Mouse (Mus musculus): ENCODE measurements at regions not wholly inside any gene's neighbourhood (a gene's known extent, or its start where the extent isn't known, plus 50 kb on each side); places are given as distances from the start of the nearest gene placed in this dataset.
A peak's percentile ranks its signal among the peaks of the same experiment; 100 is the strongest.

GRCm38 (mm10) chr5:45110797-45111196 lies 311.3 kb upstream of the Ldb2 start:
- Histone ChIP-seq H3K4me3 (no peak overlapping the region), H3K4me2 (replicated peaks) (no peak overlapping the region), H3K9ac (no peak overlapping the region), H3K27me3 (no peaks in the 10 kb centered on the region), H3K4me1 (no peaks in the 10 kb centered on the region), H3K36me3 (no peaks in the 10 kb centered on the region), H3K9me3 (no peaks in the 10 kb centered on the region), H3K27ac (no peak overlapping the region)
- 63% methylated on average over 3 of the region's 3 CpGs for WGBS
- ATAC-seq (ENCODE audit: insufficient number of reproducible peaks, insufficient read depth, low FRiP score, low TSS enrichment) = no peak

GRCm38 (mm10) chr5:45105236-45105816 lies 305.8 kb upstream of the Ldb2 start:
- H3K36me3 ChIP-seq = no peaks in the 10 kb centered on the region
- no peak for ATAC-seq (ENCODE audit: insufficient number of reproducible peaks, insufficient read depth, low FRiP score, low TSS enrichment)
- no peaks in the 10 kb centered on the region for H3K27me3 ChIP-seq
- 69% methylated on average over 9 of the region's 9 CpGs for WGBS
- peaks cover 20% of the 10 kb centered on the region for H3K4me1 ChIP-seq
- no peaks in the 10 kb centered on the region for H3K9me3 ChIP-seq
- no peak overlapping the region for H3K4me2 ChIP-seq (replicated peaks)
- no peak overlapping the region for H3K4me3 ChIP-seq
- peak overlapping the region; percentile 74; the same call in 1 of the 2 replicates for H3K27ac ChIP-seq
- no peak overlapping the region for H3K9ac ChIP-seq

DNA sequence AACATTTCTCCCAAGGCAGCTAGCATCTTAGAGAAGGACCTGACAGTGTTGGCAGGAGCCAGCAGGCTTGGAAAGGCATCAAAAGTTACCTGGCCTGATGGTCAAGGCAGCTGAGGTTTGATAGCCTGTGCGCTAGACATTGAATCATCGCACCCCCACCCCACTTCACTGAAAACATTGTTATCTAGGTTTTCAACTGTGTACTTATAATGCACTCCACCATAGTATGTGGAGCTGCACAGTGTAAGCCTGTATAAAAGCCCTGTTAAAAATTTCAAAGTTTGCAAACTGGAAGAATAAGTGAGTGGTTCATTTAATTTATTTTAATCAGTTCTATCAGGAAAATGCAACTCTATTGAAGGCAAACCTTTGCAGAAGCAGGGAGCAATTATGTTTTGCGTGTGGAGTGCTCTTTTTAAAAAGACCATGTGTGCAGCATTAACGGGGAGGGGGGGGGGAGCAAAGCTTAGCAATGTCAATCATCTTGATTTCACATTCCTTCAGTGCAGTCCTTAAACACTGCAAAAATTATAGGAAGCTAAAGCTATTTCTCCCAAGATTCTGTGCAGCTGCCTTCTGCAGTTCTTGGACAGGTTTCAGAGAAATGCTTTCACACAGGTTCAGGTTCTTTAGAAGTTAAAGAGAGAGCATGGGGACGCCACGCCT lies 304.4 kb upstream of the Ldb2 start:
- WGBS = 45% methylated on average over 6 of the region's 6 CpGs
- H3K4me2 ChIP-seq (replicated peaks) = no peak overlapping the region

DNA sequence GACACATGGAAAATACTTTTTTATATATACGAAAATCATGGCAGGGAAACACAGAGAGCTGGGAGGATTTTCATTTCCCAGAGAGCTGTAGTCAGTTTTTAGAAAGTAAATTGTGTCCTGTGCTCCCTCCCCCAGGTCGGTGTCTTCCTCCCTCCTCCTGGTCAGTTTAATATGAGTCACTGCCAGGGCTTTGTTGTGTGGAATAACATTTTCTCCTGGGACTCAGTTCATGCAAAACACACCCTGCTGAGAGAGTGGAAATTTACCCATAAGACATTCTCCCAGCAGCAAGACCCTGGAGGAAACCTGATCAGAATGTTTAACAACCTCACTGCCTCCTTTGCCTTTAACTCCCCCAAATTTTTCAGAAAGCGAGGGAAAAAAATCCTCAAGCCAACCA lies 303.2 kb upstream of the Ldb2 start:
- Histone ChIP-seq H3K9ac (no peak overlapping the region), H3K4me3 (no peak overlapping the region), H3K27ac (peak overlapping the region; percentile 74), H3K4me1 (peaks cover 20% of the 10 kb centered on the region), H3K4me2 (replicated peaks) (no peak overlapping the region; the same call in 1 of the 2 replicates), H3K9me3 (no peaks in the 10 kb centered on the region), H3K36me3 (no peaks in the 10 kb centered on the region), H3K27me3 (no peaks in the 10 kb centered on the region)
- ATAC-seq (ENCODE audit: insufficient number of reproducible peaks, insufficient read depth, low FRiP score, low TSS enrichment) = no peak
- WGBS = 31% methylated on average over 3 of the region's 3 CpGs

More for the DNA sequence above, 304.4 kb upstream of the Ldb2 start:
- ATAC-seq (ENCODE audit: insufficient number of reproducible peaks, insufficient read depth, low FRiP score, low TSS enrichment) = no peak; the same call in 1 of the 2 replicates
- Histone ChIP-seq H3K36me3 (no peaks in the 10 kb centered on the region), H3K4me3 (no peak overlapping the region), H3K27me3 (no peaks in the 10 kb centered on the region), H3K27ac (peak overlapping the region; percentile 74), H3K9ac (no peak overlapping the region), H3K4me1 (peaks cover 20% of the 10 kb centered on the region), H3K9me3 (no peaks in the 10 kb centered on the region)

DNA sequence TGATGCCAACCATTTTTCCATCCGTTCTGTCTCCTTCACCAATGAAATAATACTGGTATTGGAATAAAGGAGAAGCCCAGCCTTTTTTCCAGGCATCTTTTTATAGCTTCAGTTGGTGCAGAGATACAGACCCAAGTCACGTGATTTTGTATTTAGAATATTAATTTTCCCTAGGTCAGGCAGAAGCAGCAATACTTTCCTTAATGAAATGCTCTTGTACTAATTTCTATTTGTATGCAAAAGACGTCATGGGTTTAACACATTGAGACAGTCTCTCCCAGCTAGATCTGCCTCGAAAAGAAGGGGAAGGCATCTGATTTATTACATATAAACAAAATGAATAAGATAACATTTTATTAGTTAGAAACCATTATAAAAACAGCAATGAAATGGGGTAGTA lies 302.3 kb upstream of the Ldb2 start:
- WGBS = 72% methylated on average over 4 of the region's 4 CpGs
- ATAC-seq (ENCODE audit: insufficient number of reproducible peaks, insufficient read depth, low FRiP score, low TSS enrichment) = no peak

GRCm38 (mm10) chr5:45099082-45099481 lies 299.6 kb upstream of the Ldb2 start:
- Histone ChIP-seq H3K27me3 (no peaks in the 10 kb centered on the region), H3K4me3 (no peak overlapping the region), H3K9ac (no peak overlapping the region), H3K9me3 (no peaks in the 10 kb centered on the region), H3K4me2 (replicated peaks) (no peak overlapping the region), H3K36me3 (no peaks in the 10 kb centered on the region), H3K4me1 (peaks cover 10% of the 10 kb centered on the region), H3K27ac (no peak overlapping the region)
- 92% methylated on average over 2 of the region's 2 CpGs for WGBS
- ATAC-seq (ENCODE audit: insufficient number of reproducible peaks, insufficient read depth, low FRiP score, low TSS enrichment) = no peak

More for the DNA sequence above, 302.3 kb upstream of the Ldb2 start:
- no peak overlapping the region for H3K9ac ChIP-seq
- no peak overlapping the region for H3K4me2 ChIP-seq (replicated peaks)
- no peaks in the 10 kb centered on the region for H3K36me3 ChIP-seq
- no peak overlapping the region for H3K4me3 ChIP-seq
- no peak overlapping the region for H3K27ac ChIP-seq
- H3K9me3 ChIP-seq = no peaks in the 10 kb centered on the region
- H3K4me1 ChIP-seq = peaks cover 20% of the 10 kb centered on the region
- H3K27me3 ChIP-seq = no peaks in the 10 kb centered on the region

- no peak overlapping the region for H3K27ac ChIP-seq
- H3K9me3 ChIP-seq = no peaks in the 10 kb centered on the region
- no peaks in the 10 kb centered on the region for H3K36me3 ChIP-seq
- H3K27me3 ChIP-seq = no peaks in the 10 kb centered on the region
- ATAC-seq (ENCODE audit: insufficient number of reproducible peaks, insufficient read depth, low FRiP score, low TSS enrichment) = no peak
- peaks cover 5% of the 10 kb centered on the region for H3K4me1 ChIP-seq
- no peak overlapping the region for H3K4me3 ChIP-seq
- WGBS = 87% methylated on average over 1 of the region's 1 CpGs
- no peak overlapping the region for H3K9ac ChIP-seq
- no peak overlapping the region for H3K4me2 ChIP-seq (replicated peaks)
Observed at GRCm38 (mm10) chr5:45097941-45098340, 298.5 kb upstream of the Ldb2 start.

- no peak overlapping the region for H3K9ac ChIP-seq
- H3K4me2 ChIP-seq (replicated peaks) = no peak overlapping the region
- no peak for ATAC-seq (ENCODE audit: insufficient number of reproducible peaks, insufficient read depth, low FRiP score, low TSS enrichment)
- WGBS = 95% methylated on average over 1 of the region's 1 CpGs
- H3K27me3 ChIP-seq = no peaks in the 10 kb centered on the region
- no peak overlapping the region for H3K27ac ChIP-seq
- no peak overlapping the region for H3K4me3 ChIP-seq
- H3K4me1 ChIP-seq = no peaks in the 10 kb centered on the region
- H3K9me3 ChIP-seq = no peaks in the 10 kb centered on the region
- no peaks in the 10 kb centered on the region for H3K36me3 ChIP-seq
Observed at GRCm38 (mm10) chr5:45084741-45085140, 285.3 kb upstream of the Ldb2 start.

DNA sequence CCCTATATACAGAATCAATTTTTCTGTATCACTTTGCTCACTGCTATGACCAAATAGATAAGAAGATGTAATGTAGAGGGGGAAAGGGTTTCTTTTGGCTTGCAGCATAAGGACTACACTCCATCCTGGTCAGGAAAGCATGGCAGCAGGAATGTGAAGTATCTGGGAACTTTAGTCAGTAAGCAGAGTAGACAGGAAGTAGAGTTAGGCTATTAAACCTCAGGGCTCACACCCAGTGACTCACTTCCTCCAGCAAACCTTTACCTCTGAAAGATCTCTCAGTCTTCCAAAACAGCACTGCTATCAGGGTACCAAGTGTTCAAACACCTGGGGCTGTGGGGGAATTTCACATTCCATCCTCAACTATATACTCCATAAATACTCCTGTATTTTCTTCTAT lies 283.1 kb upstream of the Ldb2 start:
- no peaks in the 10 kb centered on the region for H3K27me3 ChIP-seq
- no peak overlapping the region for H3K4me3 ChIP-seq
- H3K27ac ChIP-seq = no peak overlapping the region
- H3K9ac ChIP-seq = no peak overlapping the region
- H3K36me3 ChIP-seq = no peaks in the 10 kb centered on the region
- no peak for ATAC-seq (ENCODE audit: insufficient number of reproducible peaks, insufficient read depth, low FRiP score, low TSS enrichment)
- no peaks in the 10 kb centered on the region for H3K4me1 ChIP-seq
- H3K9me3 ChIP-seq = no peaks in the 10 kb centered on the region
- no peak overlapping the region for H3K4me2 ChIP-seq (replicated peaks)

- Histone ChIP-seq H3K9me3 (no peaks in the 10 kb centered on the region), H3K36me3 (no peaks in the 10 kb centered on the region), H3K4me1 (no peaks in the 10 kb centered on the region), H3K27ac (no peak overlapping the region), H3K4me2 (replicated peaks) (no peak overlapping the region), H3K4me3 (no peak overlapping the region), H3K27me3 (no peaks in the 10 kb centered on the region), H3K9ac (no peak overlapping the region)
- 89% methylated on average over 4 of the region's 4 CpGs for WGBS
- no peak for ATAC-seq (ENCODE audit: insufficient number of reproducible peaks, insufficient read depth, low FRiP score, low TSS enrichment)
Observed at GRCm38 (mm10) chr5:45076347-45076890, 276.9 kb upstream of the Ldb2 start.

DNA sequence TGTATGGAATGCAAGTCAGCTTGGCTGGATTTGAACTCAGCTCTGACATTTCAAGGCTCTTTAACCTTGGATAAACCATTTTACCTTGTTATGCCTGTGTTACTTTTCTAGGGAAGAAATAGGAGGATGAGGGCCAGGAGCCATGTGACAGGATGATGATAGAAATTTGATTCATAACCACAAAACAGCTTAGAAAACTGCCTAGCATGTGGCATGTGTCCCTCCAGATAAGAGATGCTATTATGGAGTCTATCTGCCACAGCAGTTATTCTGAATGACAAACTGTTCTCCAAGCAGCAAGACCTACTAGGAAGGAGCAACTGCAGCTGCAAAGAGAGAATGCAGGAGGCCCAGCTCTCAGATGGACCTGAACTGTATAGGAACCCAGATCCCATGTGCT lies 275.7 kb upstream of the Ldb2 start:
- no peaks in the 10 kb centered on the region for H3K4me1 ChIP-seq
- no peak overlapping the region for H3K4me2 ChIP-seq (replicated peaks)
- H3K4me3 ChIP-seq = no peak overlapping the region
- H3K27ac ChIP-seq = no peak overlapping the region
- no peaks in the 10 kb centered on the region for H3K36me3 ChIP-seq
- no peaks in the 10 kb centered on the region for H3K27me3 ChIP-seq
- ATAC-seq (ENCODE audit: insufficient number of reproducible peaks, insufficient read depth, low FRiP score, low TSS enrichment) = no peak
- H3K9me3 ChIP-seq = no peaks in the 10 kb centered on the region
- no peak overlapping the region for H3K9ac ChIP-seq

DNA sequence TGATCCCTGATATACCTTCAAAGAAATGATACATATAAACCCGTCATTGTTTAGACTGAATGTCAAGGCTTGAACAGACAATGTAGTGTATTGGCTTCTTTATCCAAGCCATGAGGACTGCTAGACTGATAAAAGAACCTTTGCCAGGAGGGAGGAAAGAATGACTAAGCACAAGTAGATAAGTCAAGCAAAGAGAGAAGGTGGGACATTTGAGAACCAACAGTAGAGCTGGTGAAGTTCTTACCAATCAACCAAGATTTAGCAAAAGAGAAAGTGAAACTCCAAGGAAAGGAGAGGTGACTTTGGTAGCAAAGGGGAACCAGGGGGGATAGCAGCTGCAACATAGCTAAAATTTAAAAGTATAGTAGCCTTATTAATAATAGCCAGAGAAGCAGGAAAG lies 273.0 kb upstream of the Ldb2 start:
- Histone ChIP-seq H3K4me3 (no peak overlapping the region), H3K9ac (no peak overlapping the region), H3K4me1 (no peaks in the 10 kb centered on the region), H3K36me3 (no peaks in the 10 kb centered on the region), H3K27ac (no peak overlapping the region), H3K9me3 (no peaks in the 10 kb centered on the region), H3K4me2 (replicated peaks) (no peak overlapping the region), H3K27me3 (no peaks in the 10 kb centered on the region)
- ATAC-seq (ENCODE audit: insufficient number of reproducible peaks, insufficient read depth, low FRiP score, low TSS enrichment) = no peak
- WGBS = 78% methylated on average over 1 of the region's 1 CpGs

All from embryonic facial prominence, embryonic 12.5 days (tissue).